Mouse (Mus musculus): ENCODE results near the gene Tbc1d7. TPM values are rescaled to one million over a fixed set of nuclear protein-coding genes. Genes with fewer than 3 reads are reported as not detected.

Tbc1d7 gene
- polyA plus RNA-seq, 1 experiment from 2014 or later, result 36.7 TPM

GRCm38 (mm10) chr13:43112707-43113106, 58.6 kb downstream of the Tbc1d7 start:
- 74% methylated on average over 3 of the region's 3 CpGs for WGBS
- no peak for ATAC-seq (ENCODE audit: insufficient read depth, low FRiP score)

GRCm38 (mm10) chr13:43112280-43112679, 59.0 kb downstream of the Tbc1d7 start:
- Histone ChIP-seq H3K4me2 (ENCODE audit: low read depth, low read length) (no peak overlapping the region), H3K4me3 (replicated peaks; ENCODE audit: low read length) (no peak overlapping the region), H3K9ac (ENCODE audit: low read length) (no peak overlapping the region), H3K9me3 (replicated peaks; ENCODE audit: control insufficient read depth, low read length) (no peaks in the 10 kb centered on the region), H3K4me1 (ENCODE audit: control insufficient read depth, insufficient read depth, low read length) (no peaks in the 10 kb centered on the region), H3K27me3 (ENCODE audit: control insufficient read depth, insufficient read depth, low read length) (no peaks in the 10 kb centered on the region), H3K27ac (ENCODE audit: low read length) (no peak overlapping the region), H3K36me3 (ENCODE audit: control insufficient read depth, insufficient read depth, low read length) (no peaks in the 10 kb centered on the region)
- 62% methylated on average over 7 of the region's 7 CpGs for WGBS
- ATAC-seq (ENCODE audit: insufficient read depth, low FRiP score), result no peak

More at GRCm38 (mm10) chr13:43112707-43113106, 58.6 kb downstream of the Tbc1d7 start:
- Histone ChIP-seq H3K27ac (ENCODE audit: low read length) (no peak overlapping the region), H3K9me3 (replicated peaks; ENCODE audit: control insufficient read depth, low read length) (no peaks in the 10 kb centered on the region), H3K4me1 (ENCODE audit: control insufficient read depth, insufficient read depth, low read length) (no peaks in the 10 kb centered on the region), H3K9ac (ENCODE audit: low read length) (no peak overlapping the region), H3K4me2 (ENCODE audit: low read depth, low read length) (no peak overlapping the region), H3K36me3 (ENCODE audit: control insufficient read depth, insufficient read depth, low read length) (no peaks in the 10 kb centered on the region), H3K27me3 (ENCODE audit: control insufficient read depth, insufficient read depth, low read length) (no peaks in the 10 kb centered on the region), H3K4me3 (replicated peaks; ENCODE audit: low read length) (no peak overlapping the region)

- 94% methylated on average over 9 of the region's 9 CpGs for WGBS
Observed at GRCm38 (mm10) chr13:43104496-43104895, 66.8 kb downstream of the Tbc1d7 start.

GRCm38 (mm10) chr13:43102943-43103342, 68.4 kb downstream of the Tbc1d7 start:
- no peaks in the 10 kb centered on the region for H3K9me3 ChIP-seq (replicated peaks; ENCODE audit: control insufficient read depth, low read length)
- no peaks in the 10 kb centered on the region for H3K27me3 ChIP-seq (ENCODE audit: control insufficient read depth, insufficient read depth, low read length)
- H3K4me1 ChIP-seq (ENCODE audit: control insufficient read depth, insufficient read depth, low read length), result no peaks in the 10 kb centered on the region
- no peak overlapping the region for H3K4me3 ChIP-seq (replicated peaks; ENCODE audit: low read length)
- no peak overlapping the region for H3K27ac ChIP-seq (ENCODE audit: low read length)
- no peak overlapping the region for H3K4me2 ChIP-seq (ENCODE audit: low read depth, low read length)
- H3K9ac ChIP-seq (ENCODE audit: low read length), result no peak overlapping the region
- WGBS, result 65% methylated on average over 7 of the region's 7 CpGs
- ATAC-seq (ENCODE audit: insufficient read depth, low FRiP score), result no peak; the same call in 1 of the 2 replicates
- H3K36me3 ChIP-seq (ENCODE audit: control insufficient read depth, insufficient read depth, low read length), result no peaks in the 10 kb centered on the region

More at GRCm38 (mm10) chr13:43104496-43104895, 66.8 kb downstream of the Tbc1d7 start:
- H3K4me3 ChIP-seq (replicated peaks; ENCODE audit: low read length), result no peak overlapping the region
- H3K4me2 ChIP-seq (ENCODE audit: low read depth, low read length), result no peak overlapping the region
- H3K4me1 ChIP-seq (ENCODE audit: control insufficient read depth, insufficient read depth, low read length), result no peaks in the 10 kb centered on the region
- no peak overlapping the region for H3K27ac ChIP-seq (ENCODE audit: low read length)
- no peaks in the 10 kb centered on the region for H3K36me3 ChIP-seq (ENCODE audit: control insufficient read depth, insufficient read depth, low read length)
- H3K27me3 ChIP-seq (ENCODE audit: control insufficient read depth, insufficient read depth, low read length), result no peaks in the 10 kb centered on the region
- no peaks in the 10 kb centered on the region for H3K9me3 ChIP-seq (replicated peaks; ENCODE audit: control insufficient read depth, low read length)
- H3K9ac ChIP-seq (ENCODE audit: low read length), result no peak overlapping the region
- ATAC-seq (ENCODE audit: insufficient read depth, low FRiP score), result no peak

Other genes with a start within 250 kb of the Tbc1d7 start
- 0.41 and 0.49 TPM in 2 replicates for gene Gfod1, start 132.7 kb upstream of the Tbc1d7 start, polyA plus RNA-seq (2015; fragmentation: Nextera tagmentation; extraction: Ambion mirVana)
- gene Sirt5, start 194.0 kb upstream of the Tbc1d7 start, polyA plus RNA-seq (2015; fragmentation: Nextera tagmentation; extraction: Ambion mirVana), result 16.2 and 18.5 TPM in 2 replicates
- gene Nol7, start 226.9 kb upstream of the Tbc1d7 start, polyA plus RNA-seq (2015; fragmentation: Nextera tagmentation; extraction: Ambion mirVana), result 92.0 and 119 TPM in 2 replicates

All from stomach, embryonic 16.5 days (tissue).